ENCODE assay signal across 7 mouse cellular contexts in the genomic region with DNA sequence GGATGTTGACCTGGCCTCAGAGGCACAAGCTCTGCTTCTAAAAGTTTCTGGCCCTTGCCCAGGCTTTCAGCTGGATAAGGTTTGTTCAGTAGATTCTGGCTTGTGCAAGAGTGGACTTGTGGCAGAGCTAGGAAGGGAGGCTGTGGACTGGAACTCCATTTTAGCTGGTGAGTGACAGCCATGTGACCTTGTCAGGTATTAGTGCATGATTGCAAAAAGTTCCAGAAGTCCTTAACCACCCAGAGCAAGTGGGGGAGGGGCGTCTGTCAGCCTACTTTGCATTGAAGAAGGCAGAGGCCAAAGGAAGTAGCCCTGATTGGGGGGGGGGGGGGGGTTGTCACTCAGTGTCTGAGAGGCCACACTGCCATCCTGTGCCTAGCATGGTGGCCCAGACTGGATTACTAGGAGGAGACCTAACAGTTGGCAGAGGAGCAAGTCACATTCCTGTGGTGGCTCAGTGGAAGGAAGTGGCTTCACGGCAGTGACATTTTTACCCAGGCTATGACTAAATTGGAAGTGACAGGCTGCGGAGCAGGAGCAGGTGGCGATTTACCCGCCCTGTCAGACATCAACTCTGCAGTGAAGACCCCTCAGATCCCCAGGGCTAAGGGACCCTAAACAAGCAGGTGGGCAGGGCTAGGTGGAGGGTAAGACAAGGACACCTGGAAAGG. TPM values are rescaled to one million over a fixed set of nuclear protein-coding genes. Genes with fewer than 3 reads are reported as not detected.
DNase-seq lines count a peak whose midpoint lies in the region; ATAC-seq and TF ChIP-seq lines count a peak whose summit lies in the region.

No protein-coding gene starts in this region.

- DNase-seq in midbrain, embryonic 11.5 days (ENCODE audit: low spot score, missing footprints), result no peak
- peak; percentile 69 for DNase-seq in liver, postnatal 0 days
- DNase-seq in thymus, postnatal 36 days, result peak; percentile 6 to 20
- DNase-seq in frontal cortex, postnatal 25 days (ENCODE audit: low spot score in 2 of 2), result no peak
- no peak for DNase-seq in urinary bladder, postnatal 25 days (ENCODE audit: low spot score)

- H3K36me3 ChIP-seq in midbrain, embryonic 11.5 days (ENCODE audit: control insufficient read depth, insufficient read depth, low read length), result no peaks in the 10 kb centered on the region
- H3K36me3 ChIP-seq in midbrain, embryonic 16.5 days (ENCODE audit: control insufficient read depth, insufficient read depth, low read length), result no peaks in the 10 kb centered on the region
- H3K36me3 ChIP-seq in liver, postnatal 0 days (replicated peaks; ENCODE audit: insufficient read depth, low read length), result no peaks in the 10 kb centered on the region

- no peak for TF ChIP-seq CTCF in liver, postnatal 0 days (IDR thresholded peaks at IDR 0.05; ENCODE audit: low read depth)

- H3K4me2 ChIP-seq in midbrain, embryonic 11.5 days, result no peak overlapping the region
- no peak overlapping the region for H3K4me2 ChIP-seq in midbrain, embryonic 16.5 days (ENCODE audit: low read length)
- no peak overlapping the region for H3K4me2 ChIP-seq in liver, postnatal 0 days (ENCODE audit: low read depth, low read length)

- no peaks in the 10 kb centered on the region for H3K9me3 ChIP-seq in midbrain, embryonic 11.5 days (ENCODE audit: control insufficient read depth, low read length)
- H3K9me3 ChIP-seq in midbrain, embryonic 16.5 days (replicated peaks; ENCODE audit: control insufficient read depth, low read length, poor library complexity, severe bottlenecking), result no peaks in the 10 kb centered on the region
- no peaks in the 10 kb centered on the region for H3K9me3 ChIP-seq in liver, postnatal 0 days (ENCODE audit: low read length)

- no peak overlapping the region for H3K27ac ChIP-seq in midbrain, embryonic 11.5 days (ENCODE audit: low read depth, low read length)
- no peak overlapping the region for H3K27ac ChIP-seq in midbrain, embryonic 16.5 days (ENCODE audit: low read length)
- peak overlapping the region; percentile 67; the same call in 1 of the 2 replicates for H3K27ac ChIP-seq in liver, postnatal 0 days (ENCODE audit: low read depth)

- 53% methylated on average over 5 of the region's 5 CpGs for WGBS in midbrain, embryonic 11.5 days
- 45% methylated on average over 5 of the region's 5 CpGs for WGBS in midbrain, embryonic 16.5 days
- WGBS in liver, postnatal 0 days (ENCODE audit: insufficient replicate concordance), result 18% methylated on average over 5 of the region's 5 CpGs

- no peaks in the 10 kb centered on the region for H3K27me3 ChIP-seq in midbrain, embryonic 11.5 days (ENCODE audit: control insufficient read depth, insufficient read depth, low read length)
- no peaks in the 10 kb centered on the region for H3K27me3 ChIP-seq in midbrain, embryonic 16.5 days (ENCODE audit: control insufficient read depth, insufficient read depth, low read depth, low read length)
- no peaks in the 10 kb centered on the region for H3K27me3 ChIP-seq in liver, postnatal 0 days (ENCODE audit: insufficient read depth, low read length)

- H3K4me1 ChIP-seq in midbrain, embryonic 11.5 days (ENCODE audit: control insufficient read depth, insufficient read depth, low read length), result peaks cover 15% of the 10 kb centered on the region
- H3K4me1 ChIP-seq in midbrain, embryonic 16.5 days (ENCODE audit: control insufficient read depth, insufficient read depth, low read length), result peaks cover 9% of the 10 kb centered on the region
- H3K4me1 ChIP-seq in liver, postnatal 0 days (ENCODE audit: insufficient read depth), result peaks cover 11% of the 10 kb centered on the region

- H3K9ac ChIP-seq in midbrain, embryonic 11.5 days (ENCODE audit: low read length), result no peak overlapping the region
- no peak overlapping the region for H3K9ac ChIP-seq in midbrain, embryonic 16.5 days (ENCODE audit: low read depth, low read length)
- H3K9ac ChIP-seq in liver, postnatal 0 days (replicated peaks), result no peak overlapping the region; the same call in 1 of the 2 replicates

- ATAC-seq in midbrain, embryonic 11.5 days (ENCODE audit: low FRiP score), result peak; percentile 40; the same call in 1 of the 2 replicates
- no peak for ATAC-seq in midbrain, embryonic 16.5 days
- peak; percentile 63 for ATAC-seq in granulocyte monocyte progenitor cell, adult 5-6 weeks (replicated peaks; ENCODE audit: poor library complexity, severe bottlenecking)
- peak; percentile 87 for ATAC-seq in liver, postnatal 0 days

- no peak for TF ChIP-seq EP300 in liver, postnatal 0 days (IDR thresholded peaks at IDR 0.05; ENCODE audit: low read depth)

- no peak overlapping the region for H3K4me3 ChIP-seq in midbrain, embryonic 11.5 days (ENCODE audit: low read depth, low read length)
- no peak overlapping the region for H3K4me3 ChIP-seq in midbrain, embryonic 16.5 days (ENCODE audit: low read depth, low read length)
- no peak overlapping the region for H3K4me3 ChIP-seq in liver, postnatal 0 days (ENCODE audit: low read depth, low read length)

RNA-seq across cellular contexts. Expression of a gene that starts 44.9 kb away (rescaled TPM):
- polyA plus RNA-seq in midbrain, embryonic 11.5 days (2014; fragmentation: Nextera tagmentation; extraction: Ambion mirVana), result 19.6 and 20.3 TPM in 2 replicates
- polyA plus RNA-seq in midbrain, embryonic 16.5 days (2015; fragmentation: Nextera tagmentation; extraction: Ambion mirVana), result 75.4 and 79.1 TPM in 2 replicates
- 4.6 and 6.4 TPM in 2 replicates for total RNA-seq in granulocyte monocyte progenitor cell, adult 5-6 weeks (2014; fragmentation: Nextera tagmentation)
- 2.3 and 3.4 TPM in 2 replicates for total RNA-seq in granulocyte monocyte progenitor cell, adult 5-6 weeks (2017)
- 0.63 TPM in 2 replicates for polyA plus RNA-seq in liver, postnatal 0 days (2015; fragmentation: Nextera tagmentation; extraction: Ambion mirVana)

Comparison
In these comparisons a context has a peak if more than half of its experiments do, and no peak if none do; other contexts are left out.
1. DNase-seq: peak in liver, postnatal 0 days (single experiment) and thymus, postnatal 36 days (2 of 2); none in midbrain, embryonic 11.5 days (single experiment), frontal cortex, postnatal 25 days (0 of 2) and urinary bladder, postnatal 25 days (single experiment).
2. RNA of a gene that starts 44.9 kb away (polyA plus RNA-seq): 75.4 to 79.1 TPM in midbrain, embryonic 16.5 days and 19.6 to 20.3 TPM in midbrain, embryonic 11.5 days; 0.63 TPM in liver, postnatal 0 days; every median in the first group is over 10 times any median in the second.